Mouse (Mus musculus) bone marrow, adult 2 months (tissue): ENCODE data around the gene Rbbp7.

Experiments
- CTCF ChIP-seq: fragments of 200-500 bp; IDR thresholded peaks from 2 replicates; pipeline ENCODE4 v1.5.1; 2011; ENCODE audit warnings: low read length, control low read depth; ENCODE audit not compliant: control insufficient read depth, insufficient read depth
- POLR2A ChIP-seq: fragments of 200-500 bp; IDR thresholded peaks from 2 replicates; pipeline ENCODE4 v1.6.1; 2011; ENCODE audit warnings: low read depth, mild to moderate bottlenecking, control low read depth, low read length, borderline replicate concordance; ENCODE audit not compliant: control insufficient read depth

GRCm38 (mm10) chrX:162752418-162752817, 7.8 kb upstream of the Rbbp7 start:
- no peak for TF ChIP-seq POLR2A
- no peak for TF ChIP-seq CTCF
